Mouse (Mus musculus) kidney, adult 18-20 months (tissue): ENCODE results near the gene Rfc5.
"Not testable (repeated sequence)": the region's sequence is repeated elsewhere in the genome, so short reads cannot be mapped to it uniquely, and the experiment has no call there.

Experiments used
- DNase-seq: peaks from one replicate; pipeline ENCODE4 v3.0.0; 2021

Rfc5 gene

GRCm38 (mm10) chr5:117345432-117345976 lies 43.3 kb downstream of the Rfc5 start:
- DNase-seq, result no peak

DNA sequence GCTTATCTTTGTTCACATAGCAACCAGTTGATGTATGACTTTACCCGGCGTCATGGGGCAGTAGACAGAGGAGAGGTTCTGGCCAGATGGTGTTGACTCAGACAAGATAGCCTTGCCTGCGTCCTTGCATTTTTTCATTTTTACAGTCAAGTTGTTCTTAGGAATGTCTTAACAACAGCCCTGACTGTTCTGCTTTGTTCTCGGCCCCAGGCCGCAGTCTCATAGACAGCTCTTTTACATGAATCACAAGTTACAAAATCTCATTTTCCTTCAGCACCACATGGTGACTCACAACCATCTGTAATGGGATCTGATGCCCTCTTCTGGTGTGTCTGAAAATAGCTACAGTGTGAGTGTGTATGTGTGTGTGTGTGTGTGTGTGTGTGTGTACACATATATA lies 44.4 kb downstream of the Rfc5 start:
- not testable (repeated sequence) for DNase-seq

- DNase-seq, result no peak
These were observed 47.0 kb downstream of the Rfc5 start for GRCm38 (mm10) chr5:117341896-117342295.

- no peak for DNase-seq
These were observed 48.8 kb downstream of the Rfc5 start for GRCm38 (mm10) chr5:117340081-117340480.

GRCm38 (mm10) chr5:117338503-117338902 lies 50.3 kb downstream of the Rfc5 start:
- no peak for DNase-seq

DNA sequence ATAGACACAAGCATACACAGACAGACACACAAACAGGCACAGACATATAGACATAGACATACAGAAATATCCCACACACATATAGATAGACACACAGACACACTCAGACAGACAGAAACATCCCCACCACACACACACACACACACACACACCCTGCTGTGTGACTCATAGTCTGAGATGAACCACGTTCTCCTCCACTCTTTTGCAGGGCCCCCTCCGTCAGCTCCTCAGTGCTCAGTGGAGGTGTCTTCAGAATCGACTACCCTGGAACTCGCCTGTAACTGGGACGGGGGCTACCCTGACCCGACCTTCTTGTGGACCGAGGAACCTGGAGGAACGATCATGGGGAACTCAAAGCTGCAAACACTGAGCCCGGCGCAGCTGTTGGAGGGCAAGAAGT lies 50.8 kb downstream of the Rfc5 start:
- no peak for DNase-seq

DNA sequence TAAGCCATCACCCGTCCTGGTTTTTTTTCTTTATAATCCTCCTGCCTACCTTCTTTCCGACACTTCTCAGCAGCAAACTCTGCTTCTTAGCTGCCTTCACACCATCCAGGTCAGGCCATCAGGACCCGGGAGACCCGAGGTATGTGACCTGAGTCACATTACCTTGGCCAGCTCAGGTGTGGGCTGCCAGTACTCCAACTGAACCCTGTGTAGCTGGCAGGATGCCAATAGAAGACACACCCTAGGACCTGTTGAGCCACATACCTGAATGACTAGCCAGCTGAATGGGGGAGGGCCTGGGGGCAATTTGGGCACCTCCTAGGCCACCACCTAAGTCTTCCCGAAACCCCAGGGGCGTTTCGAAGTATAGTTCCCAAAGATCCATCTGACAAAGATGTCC lies 58.4 kb downstream of the Rfc5 start:
- no peak for DNase-seq
